Comparison of ENCODE assay signal across 30 mouse cellular contexts in genomic region chr10:75166601-75167000, GRCm38 (mm10). TPM values are rescaled to one million over a fixed set of nuclear protein-coding genes. Genes with fewer than 3 reads are reported as not detected.
DNase-seq lines count a peak whose midpoint lies in the region; ATAC-seq and TF ChIP-seq lines count a peak whose summit lies in the region.
"Had no signal": no experiment of that assay in that cellular context is flagged by ENCODE, and none has a peak within 500 bp of the region (broad histone marks: within the 10 kb centered on the region; RNA-seq: fewer than 3 reads in every experiment).

No protein-coding gene starts in this region.

- no peak for TF ChIP-seq CTCF in kidney, adult 2 months (conservative IDR thresholded peaks at IDR 0.05; ENCODE audit: insufficient read depth, insufficient read length, low read depth, low read length)
- no peak for TF ChIP-seq CTCF in ES-Bruce4 (IDR thresholded peaks at IDR 0.05; ENCODE audit: low read depth, low read length)

- no peak overlapping the region for H3K9ac ChIP-seq in ES-Bruce4 (ENCODE audit: low read depth, poor library complexity, severe bottlenecking)
- H3K9ac ChIP-seq in intestine, embryonic 16.5 days (ENCODE audit: low read depth, low read length): 0 out of 2 replicates have a peak overlapping the region, but pooled peaks have one; percentile 21
- H3K9ac ChIP-seq: forebrain, postnatal 0 days; hindbrain, embryonic 13.5 days; liver, embryonic 14.5 days; neural tube, embryonic 12.5 days had no signal

- H3K36me3 ChIP-seq in kidney, adult 2 months (ENCODE audit: control insufficient read depth, insufficient read depth, low read length): no peaks in the 10 kb centered on the region; the same call in 1 of the 2 replicates
- no peaks in the 10 kb centered on the region for H3K36me3 ChIP-seq in ES-Bruce4 (ENCODE audit: control insufficient read depth, insufficient read depth, low read length, poor library complexity, severe bottlenecking)
- H3K36me3 ChIP-seq in intestine, embryonic 16.5 days (ENCODE audit: control insufficient read depth, insufficient read depth, low read length): peaks cover 7% of the 10 kb centered on the region

- ATAC-seq in intestine, embryonic 16.5 days: no peak; the same call in 1 of the 2 replicates
- ATAC-seq: activated CD4-positive, CD25-positive, alpha-beta regulatory T cell, adult 4 months; CD4-positive, CD25-positive, alpha-beta regulatory T cell, adult 4 months; forebrain, postnatal 0 days; midbrain, embryonic 16.5 days had no signal

- no peaks in the 10 kb centered on the region; the same call in 1 of the 2 replicates for H3K9me3 ChIP-seq in ES-Bruce4 (replicated peaks; ENCODE audit: control insufficient read depth, insufficient read depth, low read length, poor library complexity, severe bottlenecking)
- H3K9me3 ChIP-seq in intestine, embryonic 16.5 days (ENCODE audit: control insufficient read depth, low read length): no peaks in the 10 kb centered on the region
- H3K9me3 ChIP-seq: hindbrain, embryonic 13.5 days; midbrain, embryonic 10.5 days; neural tube, embryonic 12.5 days had no signal

- DNase-seq in kidney, postnatal 10 days: peak; percentile 3
- DNase-seq in kidney, adult 2 months: no peak
- no peak for DNase-seq in cerebellum, adult 9-10 months
- DNase-seq in cerebellum, postnatal 4 days (ENCODE audit: low spot score in 2 of 2): no peak
- DNase-seq: adrenal gland, adult 8-10 months; cerebellum, adult 18-20 months; cerebellum, postnatal 14 days; forebrain, postnatal 0 days; heart, postnatal 4 days; kidney, adult 8-10 months; layer of hippocampus, postnatal 36 days; left cerebral cortex, postnatal 4 days; liver; lung, adult 2 months; right cerebral cortex, adult 18-20 months; spleen, adult 18-20 months; thymus, postnatal 14 days had no signal

- no peaks in the 10 kb centered on the region for H3K27me3 ChIP-seq in kidney, adult 2 months (replicated peaks; ENCODE audit: control insufficient read depth, insufficient read depth, low read length)
- no peaks in the 10 kb centered on the region for H3K27me3 ChIP-seq in ES-Bruce4 (ENCODE audit: control insufficient read depth, insufficient read depth, low read length, poor library complexity, severe bottlenecking)
- no peaks in the 10 kb centered on the region for H3K27me3 ChIP-seq in intestine, embryonic 16.5 days (replicated peaks; ENCODE audit: control insufficient read depth, insufficient read depth, low read length)
- H3K27me3 ChIP-seq: hindbrain, embryonic 13.5 days; neural tube, embryonic 12.5 days had no signal

- no peaks in the 10 kb centered on the region for H3K4me1 ChIP-seq in kidney, adult 2 months (ENCODE audit: control insufficient read depth, insufficient read depth, low read length)
- H3K4me1 ChIP-seq in ES-Bruce4 (ENCODE audit: control insufficient read depth, insufficient read depth, low read length): peaks cover 2% of the 10 kb centered on the region
- peaks cover 3% of the 10 kb centered on the region for H3K4me1 ChIP-seq in brown adipose tissue, adult 24 weeks (ENCODE audit: control insufficient read depth, insufficient read depth, insufficient read length, low read length)
- H3K4me1 ChIP-seq in intestine, embryonic 16.5 days (ENCODE audit: control insufficient read depth, insufficient read depth, low read length): peaks cover 16% of the 10 kb centered on the region
- H3K4me1 ChIP-seq: hindbrain, embryonic 13.5 days; midbrain, embryonic 10.5 days; neural tube, embryonic 12.5 days had no signal

- no peak for TF ChIP-seq EP300 in ES-Bruce4 (IDR thresholded peaks at IDR 0.05; ENCODE audit: insufficient read depth, low read depth, low read length)

- H3K4me2 ChIP-seq in intestine, embryonic 16.5 days (ENCODE audit: low read depth, low read length): 0 out of 2 replicates have a peak overlapping the region, but pooled peaks have one; percentile 17
- H3K4me2 ChIP-seq: heart, embryonic 11.5 days; hindbrain, embryonic 13.5 days; neural tube, embryonic 12.5 days had no signal

- 88% methylated on average over 4 of the region's 4 CpGs for WGBS in kidney, adult 2 months
- WGBS in intestine, embryonic 16.5 days: 62% methylated on average over 4 of the region's 4 CpGs

- H3K27ac ChIP-seq in kidney, adult 2 months (ENCODE audit: insufficient read depth, low read depth, low read length): no peak overlapping the region
- peak overlapping the region; percentile 20; the same call in 1 of the 2 replicates for H3K27ac ChIP-seq in ES-Bruce4 (ENCODE audit: insufficient read depth, low read length)
- H3K27ac ChIP-seq in brown adipose tissue, adult 24 weeks (replicated peaks; ENCODE audit: low read depth, low read length): 0 out of 2 replicates have a peak overlapping the region, but pooled peaks have one; percentile 41
- H3K27ac ChIP-seq in intestine, embryonic 16.5 days (ENCODE audit: low read length): peak overlapping the region; percentile 83
- H3K27ac ChIP-seq: hindbrain, embryonic 13.5 days; kidney, postnatal 0 days; liver, embryonic 14.5 days; midbrain, embryonic 10.5 days; neural tube, embryonic 12.5 days had no signal

- no peak overlapping the region for H3K4me3 ChIP-seq in kidney, adult 2 months (ENCODE audit: insufficient read depth, low read depth, low read length)
- no peak overlapping the region for H3K4me3 ChIP-seq in ES-Bruce4 (ENCODE audit: low read depth, low read length)
- H3K4me3 ChIP-seq in brown adipose tissue, adult 24 weeks (ENCODE audit: insufficient read depth, low read depth, low read length): no peak overlapping the region
- no peak overlapping the region for H3K4me3 ChIP-seq in intestine, embryonic 16.5 days (ENCODE audit: low read length)
- H3K4me3 ChIP-seq: hindbrain, embryonic 13.5 days; midbrain, embryonic 10.5 days; myocyte; neural tube, embryonic 12.5 days had no signal

- no peak for TF ChIP-seq POLR2A in kidney, adult 2 months (IDR thresholded peaks at IDR 0.05; ENCODE audit: low read depth, low read length)
- no peak for TF ChIP-seq POLR2A in ES-Bruce4 (IDR thresholded peaks at IDR 0.05; ENCODE audit: insufficient read depth, low read length)

RNA-seq across cellular contexts. Expression of gene Specc1l, which starts 45.3 kb away (rescaled TPM):
- polyA plus RNA-seq in kidney, adult 2 months (2012; rRNA removed): 14.0 and 15.6 TPM in 2 replicates
- polyA plus RNA-seq in ES-Bruce4 (2011; ENCODE audit: insufficient read depth, insufficient read length, low read depth, missing spikeins): 41.2 and 41.5 TPM in 2 replicates
- polyA plus RNA-seq in brown adipose tissue, adult 24 weeks (2012; ENCODE audit: insufficient read depth, insufficient read length, missing spikeins): 12.3 and 15.1 TPM in 2 replicates
- 22.1 and 23.1 TPM in 2 replicates for polyA plus RNA-seq in intestine, embryonic 16.5 days (2015; fragmentation: Nextera tagmentation; extraction: Ambion mirVana)
